Mouse (Mus musculus) layer of hippocampus, postnatal 25 days (tissue): ENCODE measurements around the gene Tmem170b. TPM values are rescaled to one million over a fixed set of nuclear protein-coding genes. Genes with fewer than 3 reads are reported as not detected.

Experiments
- DNase-seq, 2 experiments: peaks; one replicate each; pipeline ENCODE4 v3.0.0; 2022; ENCODE audit warnings: mixed read lengths in 2 of 2, low spot score in 1 of 2; ENCODE audit errors: extremely low spot score in 1 of 2
- total RNA-seq, 2 experiments: library from RNA; stranded (reverse); gene quantifications; 2 replicates each; pipeline ENCODE4 v1.2.3; 2021

The Tmem170b gene
- 10 to 100 TPM; 86.6 to 89.5 TPM for total RNA-seq

DNA sequence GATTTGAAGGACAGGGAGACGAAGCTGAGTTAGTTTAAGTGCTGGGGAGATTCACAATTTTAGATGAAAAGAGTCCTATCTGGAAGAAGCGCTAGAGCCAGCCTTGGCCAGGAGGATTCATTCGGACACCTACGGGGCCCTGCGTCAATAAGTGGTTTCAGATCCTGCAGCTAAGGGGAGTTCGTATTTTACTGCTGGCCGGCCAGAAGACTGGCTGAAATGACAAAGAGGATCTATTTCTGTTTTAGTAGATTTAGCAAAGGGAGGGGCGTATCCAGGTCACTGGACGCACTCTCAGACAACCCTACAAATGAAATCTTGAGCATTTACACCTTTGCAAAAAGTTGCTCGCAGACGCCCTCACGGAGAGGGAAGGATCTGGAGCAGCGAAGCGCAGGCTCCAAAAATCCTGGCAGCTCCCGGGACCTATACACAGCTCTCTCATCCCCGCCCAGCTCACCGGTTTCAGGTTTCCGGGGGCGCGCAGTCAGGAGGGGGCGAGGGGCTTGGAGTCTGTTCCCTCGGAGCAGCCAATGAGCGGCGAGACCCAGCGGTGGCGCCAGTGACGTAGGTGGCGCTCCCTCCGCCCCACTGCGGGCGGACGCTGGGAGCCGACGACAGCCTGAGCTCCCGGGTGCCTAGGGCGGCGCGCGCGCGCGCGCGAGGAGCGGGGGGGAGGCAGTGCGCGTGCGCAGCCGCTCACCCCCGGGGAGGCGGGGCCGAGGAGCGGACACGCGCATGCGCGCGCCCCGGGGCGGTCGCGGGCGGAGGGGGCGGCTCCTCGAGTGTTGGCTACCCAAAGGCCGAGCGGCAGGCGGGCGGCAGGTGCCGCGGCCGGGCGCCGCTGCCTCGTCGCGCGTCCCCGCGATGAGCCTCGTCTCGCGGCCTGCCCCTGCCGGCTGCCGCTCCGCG is at the start of gene Tmem170b:
Gene Tmem170b, plus strand, starts transcription at position 809 of the 912 bp plus-strand sequence.
- DNase-seq: peak; percentile 84 to 94

DNA sequence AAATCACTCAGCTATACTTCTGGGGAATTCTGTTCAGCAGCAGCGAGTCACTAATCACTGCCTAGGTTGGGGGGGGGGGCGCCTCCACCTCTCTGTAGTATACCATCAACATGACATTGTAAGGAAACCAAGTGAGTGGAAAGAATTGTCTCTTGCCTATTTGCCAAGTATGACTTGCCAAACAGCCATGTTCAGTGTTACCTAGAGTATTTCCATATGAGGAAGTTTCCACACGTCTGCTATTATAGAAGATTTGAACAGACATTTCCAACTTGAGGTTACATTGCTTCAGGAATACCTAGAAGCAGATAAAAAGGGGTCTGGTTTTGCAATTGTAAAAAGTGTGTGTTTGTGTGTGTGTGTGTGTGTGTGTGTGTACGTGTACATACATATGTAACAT is 44.7 kb upstream of the Tmem170b start:
- no peak for DNase-seq

DNA sequence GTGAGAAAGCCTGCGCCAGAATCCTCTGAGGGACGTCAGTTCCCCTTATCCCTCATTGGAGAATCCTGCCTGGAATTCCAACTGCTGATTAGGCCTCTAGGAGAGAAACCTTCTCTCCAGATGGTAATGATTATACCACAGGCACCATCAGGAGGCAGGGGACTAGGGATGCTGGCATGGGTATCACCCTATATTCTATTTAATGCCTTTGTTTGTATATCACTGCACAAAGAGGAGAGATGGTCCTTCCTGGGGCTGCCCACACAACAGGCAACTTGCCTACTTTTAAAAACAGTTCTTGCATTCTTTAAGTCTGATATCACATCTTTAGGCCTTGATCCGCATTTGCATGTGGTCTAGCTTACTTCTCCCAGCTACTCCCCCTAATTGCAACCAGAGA is 37.3 kb upstream of the Tmem170b start:
- no peak for DNase-seq

GRCm38 (mm10) chr13:41568926-41569325 is 36.8 kb upstream of the Tmem170b start:
- no peak for DNase-seq

- no peak for DNase-seq
Observed at GRCm38 (mm10) chr13:41569776-41570175, 35.9 kb upstream of the Tmem170b start.

GRCm38 (mm10) chr13:41571368-41572350 is 34.0 kb upstream of the Tmem170b start:
- peak; percentile 57 to 77 for DNase-seq

DNA sequence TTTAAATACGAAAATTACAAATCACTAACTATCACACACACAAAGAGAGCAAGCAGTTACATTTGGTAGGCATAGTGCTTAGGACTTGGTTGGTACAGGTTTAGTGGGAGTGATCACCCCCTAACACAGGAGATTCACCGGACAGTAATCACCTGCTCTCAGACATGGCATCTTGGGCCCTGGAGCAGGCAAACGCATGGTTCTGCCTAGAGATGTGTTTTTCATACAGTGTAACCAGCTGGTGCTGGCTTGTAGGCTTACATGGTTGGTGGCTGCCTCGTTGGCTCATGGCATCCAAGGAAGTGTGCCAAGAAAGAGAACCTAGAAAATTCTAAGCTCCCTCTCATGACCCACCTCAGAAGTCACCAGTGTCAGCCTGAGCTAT is 33.4 kb upstream of the Tmem170b start:
- DNase-seq: no peak

GRCm38 (mm10) chr13:41573126-41573846 is 32.4 kb upstream of the Tmem170b start:
- DNase-seq: no peak

DNA sequence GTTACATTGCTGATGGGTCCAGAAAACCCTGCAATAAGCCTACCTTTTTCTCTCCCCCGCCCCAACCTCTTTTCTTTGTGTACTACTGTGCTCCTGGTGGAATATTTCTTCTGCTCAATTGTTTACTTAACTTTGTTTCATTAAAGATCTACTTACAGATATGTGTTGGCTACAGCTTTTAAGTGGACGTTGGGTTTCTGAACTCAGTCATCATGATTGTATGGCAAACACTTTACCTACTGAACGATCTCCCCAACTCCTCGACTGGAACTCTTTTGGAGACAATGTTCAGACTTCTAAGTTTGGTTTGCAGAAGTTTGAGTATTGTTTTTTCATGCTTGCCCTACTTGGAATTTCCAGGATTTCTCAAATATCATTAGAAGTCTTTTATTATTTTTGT is 24.6 kb upstream of the Tmem170b start:
- DNase-seq: no peak

DNA sequence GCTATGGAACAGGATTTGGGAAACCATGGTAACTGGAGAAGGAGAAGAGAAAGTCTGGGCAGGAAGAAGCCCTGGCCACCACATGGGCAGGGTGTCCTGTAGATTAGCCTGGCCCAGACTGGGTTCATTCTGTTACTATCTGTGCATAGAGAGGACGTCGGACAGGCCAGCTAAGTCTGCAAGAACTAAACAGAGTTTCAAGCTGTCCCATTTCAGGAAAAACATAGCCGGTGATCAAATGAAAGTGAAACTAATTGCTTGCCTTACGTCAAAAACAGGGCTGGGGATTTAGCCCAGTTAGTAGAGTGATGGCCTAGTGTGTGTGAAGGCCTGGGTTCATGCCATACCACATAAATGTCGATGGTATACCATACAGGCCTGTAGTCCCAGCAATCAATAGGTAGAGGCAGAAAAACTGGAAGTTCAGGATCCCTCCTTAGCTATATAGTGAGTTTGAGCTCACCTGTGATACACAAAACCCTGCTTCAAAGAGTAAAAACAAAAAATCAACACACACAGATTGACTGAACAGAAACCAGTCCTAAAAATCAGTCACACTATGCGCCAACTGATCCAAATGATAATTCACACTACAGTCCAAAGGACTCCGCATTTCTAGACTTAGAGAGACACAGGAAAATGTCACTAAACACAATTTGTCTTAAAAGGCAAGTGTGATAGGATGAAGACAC is 21.9 kb upstream of the Tmem170b start:
- no peak for DNase-seq

DNA sequence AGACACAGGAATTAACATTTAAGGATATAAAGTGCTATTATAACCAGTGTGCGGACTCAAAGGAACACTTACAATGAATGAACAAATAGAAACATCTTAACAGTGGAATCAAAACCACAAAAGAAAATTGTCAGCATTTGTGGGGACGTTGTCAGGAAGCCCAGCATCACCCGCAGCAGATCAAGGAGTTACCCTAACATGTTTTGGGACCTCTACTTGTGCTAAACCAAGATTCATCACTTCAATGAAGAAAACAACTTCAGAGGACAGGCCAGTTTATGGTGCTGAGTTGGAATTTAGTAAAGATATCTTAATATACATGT is 21.4 kb upstream of the Tmem170b start:
- no peak for DNase-seq

DNA sequence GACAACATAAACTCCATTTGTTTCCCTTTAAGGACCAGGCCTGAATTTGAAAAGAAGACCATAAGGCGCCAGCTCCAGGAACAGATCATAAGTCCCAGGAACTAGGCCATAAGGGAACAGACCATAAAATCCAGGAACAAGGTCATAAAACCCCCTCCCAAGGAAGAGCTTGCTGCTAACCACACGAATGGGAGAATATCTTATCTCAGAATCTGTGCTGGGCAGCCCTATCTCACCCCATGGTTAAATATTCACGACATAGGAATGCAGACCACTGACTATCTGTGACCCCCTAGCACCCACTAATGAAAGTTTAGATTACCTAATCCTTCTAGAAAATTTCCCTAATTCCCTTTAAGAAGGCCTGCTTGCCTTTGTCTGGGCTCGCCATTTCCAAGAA is 20.8 kb upstream of the Tmem170b start:
- no peak for DNase-seq

- no peak for DNase-seq
Observed at GRCm38 (mm10) chr13:41596678-41597077, 9.0 kb upstream of the Tmem170b start.

DNA sequence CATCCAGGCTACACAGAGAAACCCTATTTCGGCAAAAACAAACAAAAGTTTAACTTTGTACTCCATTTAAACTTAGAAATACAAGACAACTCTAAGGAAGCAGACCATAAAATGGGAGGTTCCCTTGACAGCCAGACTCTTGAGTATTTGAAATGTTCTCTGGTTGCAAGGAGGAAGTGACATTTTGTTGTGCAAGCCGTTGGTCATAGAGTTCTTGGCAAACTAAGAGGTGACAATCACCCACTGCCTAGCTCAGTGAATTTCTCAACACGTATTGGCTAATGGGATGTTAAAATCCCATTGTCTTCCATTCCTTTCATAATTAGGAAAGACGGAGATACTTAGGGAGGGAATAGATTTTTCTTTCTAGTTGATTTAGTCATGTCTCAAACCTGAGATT is 5.7 kb upstream of the Tmem170b start:
- no peak for DNase-seq

DNA sequence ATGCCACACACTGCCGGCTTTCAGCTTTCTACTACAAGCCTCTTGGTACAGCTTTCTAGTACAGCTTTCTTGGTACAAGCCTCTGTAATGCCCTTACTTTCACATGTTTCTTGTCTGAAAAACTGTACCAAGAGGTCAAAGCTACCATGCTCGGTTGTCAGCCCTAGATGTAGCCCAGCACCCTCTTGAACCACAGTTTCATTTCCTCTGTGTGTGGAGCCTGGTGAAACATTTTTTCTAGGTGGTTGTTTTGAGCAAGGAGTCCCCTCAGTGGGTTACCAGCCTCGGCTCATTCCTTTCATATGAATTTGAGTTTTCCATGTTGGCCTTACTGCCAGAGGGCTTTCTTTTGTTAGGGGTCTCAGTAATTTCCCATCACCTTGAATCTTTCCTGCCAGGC is 4.7 kb upstream of the Tmem170b start:
- DNase-seq: no peak

DNA sequence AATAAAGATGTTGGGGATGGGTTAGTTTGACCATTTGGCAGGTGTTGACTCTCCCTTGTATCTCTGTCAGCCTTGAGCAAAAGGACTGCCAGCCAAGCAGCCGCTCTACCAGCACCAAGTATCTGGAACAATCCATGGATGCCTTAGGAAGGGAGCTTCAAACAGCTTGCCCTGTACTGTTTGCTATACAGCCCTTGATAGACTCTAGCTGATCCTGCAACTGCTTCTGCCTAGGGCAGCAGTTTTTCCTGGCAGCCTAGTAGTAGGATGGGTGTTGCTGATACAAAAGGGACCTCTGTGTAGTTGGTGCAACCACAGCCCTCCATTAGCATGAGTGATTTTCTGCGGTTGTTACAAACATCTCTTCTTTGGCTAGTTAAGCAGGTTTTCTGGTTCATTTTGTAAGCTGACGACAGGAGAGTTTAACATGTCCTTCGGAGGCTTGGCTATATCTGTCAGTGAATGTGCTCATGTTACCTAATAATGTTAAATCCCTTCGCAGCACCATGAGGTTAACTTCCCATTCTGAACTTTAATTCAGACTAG is 1.7 kb upstream of the Tmem170b start:
- no peak for DNase-seq

GRCm38 (mm10) chr13:41606081-41607000 is 634 bp downstream of the Tmem170b start:
- peak in 1 of 2 experiments; percentile 31 for DNase-seq

DNA sequence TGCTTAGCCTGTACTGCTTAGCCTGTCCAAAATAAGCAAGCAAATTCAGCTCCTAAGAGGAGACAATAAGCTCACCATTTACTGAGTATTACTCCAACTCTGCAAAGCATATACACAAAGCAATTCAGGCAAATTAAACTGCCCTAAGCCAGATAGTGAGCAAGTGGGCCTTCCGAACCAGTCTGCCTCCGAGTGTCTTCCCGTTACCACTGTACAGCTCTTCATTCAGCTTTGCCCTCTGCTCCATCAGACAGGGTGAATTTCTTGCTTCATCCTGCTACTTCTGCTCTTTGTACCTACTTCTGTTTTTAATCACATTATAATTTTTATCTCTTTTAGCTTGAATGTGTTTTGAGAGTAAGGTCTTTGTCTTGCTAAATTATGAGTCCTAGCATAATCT is 1.9 kb downstream of the Tmem170b start:
- no peak for DNase-seq

- no peak for DNase-seq
Observed at GRCm38 (mm10) chr13:41608559-41608958, 2.9 kb downstream of the Tmem170b start.
